Mouse (Mus musculus): ENCODE data around the gene Rnf144a.

DNA sequence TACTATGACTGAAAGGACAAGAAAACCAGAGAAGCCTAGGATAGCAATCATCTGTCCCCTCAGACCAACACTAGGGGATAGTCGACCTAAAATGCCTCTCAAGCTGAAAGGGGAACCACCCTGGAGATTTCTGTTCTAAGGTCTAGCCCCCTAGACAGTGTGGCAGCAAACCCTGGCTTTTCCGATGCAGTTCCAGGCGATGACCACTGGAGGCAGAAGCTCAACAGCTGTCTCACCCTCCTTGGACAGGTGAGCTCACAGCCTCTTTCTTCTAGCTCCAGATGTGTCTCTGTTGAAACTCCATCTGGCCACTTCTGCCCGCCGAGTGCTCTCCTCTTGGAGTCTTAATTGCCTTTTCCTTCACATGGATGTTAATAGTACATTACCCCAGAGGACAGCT is 100.1 kb downstream of the Rnf144a start:
- TF ChIP-seq CTCF (IDR thresholded peaks at IDR 0.05; ENCODE audit: low read depth) (peak; percentile 76), EP300 (IDR thresholded peaks at IDR 0.05; ENCODE audit: low read depth) (no peak)
